Mouse (Mus musculus) midbrain, embryonic 16.5 days (tissue): Measurements from ENCODE around the gene Bag3. TPM values are rescaled to one million over a fixed set of nuclear protein-coding genes. Genes with fewer than 3 reads are reported as not detected.
A peak's percentile ranks its signal among the peaks of the same experiment; 100 is the strongest.
"Not testable (repeated sequence)": the region's sequence is repeated elsewhere in the genome, so short reads cannot be mapped to it uniquely, and the experiment has no call there.

ENCODE experiments used
- ATAC-seq: fragments of 200-750 bp; cut with Nextera tagmentation; 2 replicates; pipeline ENCODE4 v1.8.0; 2017; ENCODE audit warnings: moderate TSS enrichment
- H3K27ac ChIP-seq: fragments of 300-500 bp; sonication (generic); 2 replicates; pipeline ENCODE4 v1.5.1; 2014; ENCODE audit warnings: mild to moderate bottlenecking, low read length, mixed read lengths
- H3K27me3 ChIP-seq: fragments of 300-500 bp; sonication (generic); 2 replicates; pipeline ENCODE4 v1.6.1; 2014; ENCODE audit warnings: low read depth, low read length, mixed read lengths; ENCODE audit not compliant: control insufficient read depth, insufficient read depth
- H3K36me3 ChIP-seq: fragments of 300-500 bp; sonication (generic); 2 replicates; pipeline ENCODE4 v1.6.1; 2014; ENCODE audit warnings: mild to moderate bottlenecking, low read length, moderate library complexity, mixed read lengths; ENCODE audit not compliant: control insufficient read depth, insufficient read depth
- H3K4me1 ChIP-seq: fragments of 300-500 bp; sonication (generic); 2 replicates; pipeline ENCODE4 v1.6.1; 2014; ENCODE audit warnings: mild to moderate bottlenecking, low read length, mixed read lengths; ENCODE audit not compliant: control insufficient read depth, insufficient read depth
- H3K4me2 ChIP-seq: fragments of 300-500 bp; sonication (generic); 2 replicates; pipeline ENCODE4 v1.6.1; 2014; ENCODE audit warnings: mild to moderate bottlenecking, low read length, mixed read lengths
- H3K4me3 ChIP-seq: fragments of 300-500 bp; sonication (generic); 2 replicates; pipeline ENCODE4 v1.5.1; 2014; ENCODE audit warnings: low read depth, mild to moderate bottlenecking, low read length, moderate library complexity, mixed read lengths
- H3K9ac ChIP-seq: fragments of 300-500 bp; sonication (generic); 2 replicates; pipeline ENCODE4 v1.6.1; 2014; ENCODE audit warnings: low read depth, low read length, mixed read lengths
- H3K9me3 ChIP-seq: fragments of 300-500 bp; sonication (generic); replicated peaks from 2 replicates; pipeline ENCODE4 v1.6.1; 2014; ENCODE audit warnings: mild to moderate bottlenecking, low read length, mixed read lengths; ENCODE audit not compliant: control insufficient read depth, poor library complexity, severe bottlenecking
- WGBS: fragments of 180-500 bp; shearing (Covaris S2); extraction: QIAGEN DNeasy Blood & Tissue Kit; methylation state at CpG from one replicate; pipeline ENCODE4 v1.1.7; 2014; 5-methylcytosine and 5-hydroxymethylcytosine counted together
- polyA plus RNA-seq: library from polyadenylated mRNA; unstranded; fragments of >200 nt; fragmentation: Nextera tagmentation; extraction: Ambion mirVana; gene quantifications from 2 replicates; pipeline ENCODE4 v1.2.1, GENCODE M21; 2015

The Bag3 gene
- polyA plus RNA-seq, 1 experiment from 2014 or later: 2.8 TPM

DNA sequence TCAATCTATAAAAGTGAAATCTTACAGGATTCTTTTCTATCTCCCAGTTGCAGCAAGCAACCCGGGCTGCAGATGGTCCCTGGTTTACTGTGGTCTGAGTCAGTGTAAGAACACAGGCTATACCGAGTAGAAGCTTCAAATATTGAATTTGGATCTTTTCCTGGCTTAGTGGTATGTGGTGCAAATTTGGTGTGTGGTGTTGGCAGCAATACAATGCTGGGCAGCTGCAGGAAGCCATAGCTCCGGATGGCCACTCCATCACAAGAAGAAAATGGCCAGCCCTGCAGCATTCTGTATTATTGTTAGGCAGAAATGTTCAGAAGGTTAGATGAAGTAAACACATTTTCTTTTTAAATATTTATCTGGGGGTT, 27.7 kb downstream of the Bag3 start:
- peak; percentile 44 for ATAC-seq

DNA sequence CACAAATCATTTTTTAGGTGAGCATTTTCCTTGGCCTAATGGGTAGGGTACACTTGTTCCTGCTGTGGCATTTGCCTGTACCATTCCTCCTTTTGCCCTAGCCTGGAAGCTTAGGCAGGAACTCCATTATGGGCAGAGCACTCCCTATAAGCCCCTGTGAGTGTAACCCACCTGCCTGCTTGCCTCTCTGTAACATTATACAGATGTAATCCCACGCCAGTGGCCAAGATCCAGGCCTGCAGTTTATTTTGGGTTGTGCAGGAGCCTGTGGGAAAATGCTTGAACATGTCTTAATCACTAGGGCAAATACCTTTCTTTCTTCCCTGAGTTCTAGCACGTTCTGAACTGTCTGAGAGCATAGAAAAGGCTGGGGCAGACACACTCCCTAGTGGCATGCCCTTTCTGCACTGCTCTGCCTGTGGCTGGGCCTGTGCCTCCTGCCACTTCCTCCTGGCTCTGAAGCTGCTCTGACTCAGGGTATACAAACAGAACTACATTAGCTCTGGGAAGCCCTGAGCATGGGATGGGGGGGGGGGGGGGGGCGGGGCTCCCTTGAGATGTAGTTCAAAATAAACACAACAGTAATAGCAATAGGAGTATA, 29.8 kb downstream of the Bag3 start:
- H3K4me2 ChIP-seq: no peak overlapping the region
- no peaks in the 10 kb centered on the region for H3K27me3 ChIP-seq
- WGBS: 24% methylated on average over 3 of the region's 3 CpGs
- H3K4me1 ChIP-seq: peaks cover 30% of the 10 kb centered on the region
- no peak overlapping the region for H3K4me3 ChIP-seq
- H3K9ac ChIP-seq: no peak overlapping the region
- H3K36me3 ChIP-seq: no peaks in the 10 kb centered on the region
- H3K9me3 ChIP-seq: no peaks in the 10 kb centered on the region
- ATAC-seq: no peak
- H3K27ac ChIP-seq: no peak overlapping the region

More for the DNA sequence above, 27.7 kb downstream of the Bag3 start:
- no peaks in the 10 kb centered on the region for H3K36me3 ChIP-seq
- no peak overlapping the region for H3K9ac ChIP-seq
- no peak overlapping the region for H3K4me3 ChIP-seq
- H3K9me3 ChIP-seq: no peaks in the 10 kb centered on the region
- WGBS: 19% methylated on average over 3 of the region's 3 CpGs
- H3K4me1 ChIP-seq: peaks cover 30% of the 10 kb centered on the region
- no peak overlapping the region for H3K4me2 ChIP-seq
- no peaks in the 10 kb centered on the region for H3K27me3 ChIP-seq
- peak overlapping the region; percentile 77 for H3K27ac ChIP-seq

DNA sequence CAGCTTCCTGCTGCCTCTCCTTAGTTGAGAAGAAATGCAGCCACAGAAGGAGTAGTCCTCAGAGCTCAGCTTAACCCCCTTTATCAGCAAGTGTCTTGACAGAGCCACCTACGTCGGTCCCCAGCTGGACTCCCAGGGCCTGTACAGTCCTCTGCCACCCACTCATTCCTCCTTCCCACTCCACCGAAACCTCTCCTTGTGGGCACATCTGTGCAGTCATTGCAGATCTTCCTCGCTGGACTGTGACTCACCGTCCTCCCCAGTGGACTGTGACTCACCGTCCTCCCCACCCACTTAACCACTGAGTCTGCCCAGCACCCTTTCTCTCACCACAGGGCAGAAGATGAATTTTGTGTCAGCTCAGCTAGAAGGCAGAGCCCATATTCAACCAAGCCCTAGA, 31.1 kb downstream of the Bag3 start:
- peaks cover 23% of the 10 kb centered on the region for H3K4me1 ChIP-seq
- no peak overlapping the region for H3K4me2 ChIP-seq
- no peaks in the 10 kb centered on the region for H3K27me3 ChIP-seq
- no peak overlapping the region for H3K4me3 ChIP-seq
- no peak for ATAC-seq
- no peaks in the 10 kb centered on the region for H3K9me3 ChIP-seq
- WGBS: 86% methylated on average over 6 of the region's 6 CpGs
- H3K9ac ChIP-seq: no peak overlapping the region
- no peaks in the 10 kb centered on the region for H3K36me3 ChIP-seq
- H3K27ac ChIP-seq: no peak overlapping the region

DNA sequence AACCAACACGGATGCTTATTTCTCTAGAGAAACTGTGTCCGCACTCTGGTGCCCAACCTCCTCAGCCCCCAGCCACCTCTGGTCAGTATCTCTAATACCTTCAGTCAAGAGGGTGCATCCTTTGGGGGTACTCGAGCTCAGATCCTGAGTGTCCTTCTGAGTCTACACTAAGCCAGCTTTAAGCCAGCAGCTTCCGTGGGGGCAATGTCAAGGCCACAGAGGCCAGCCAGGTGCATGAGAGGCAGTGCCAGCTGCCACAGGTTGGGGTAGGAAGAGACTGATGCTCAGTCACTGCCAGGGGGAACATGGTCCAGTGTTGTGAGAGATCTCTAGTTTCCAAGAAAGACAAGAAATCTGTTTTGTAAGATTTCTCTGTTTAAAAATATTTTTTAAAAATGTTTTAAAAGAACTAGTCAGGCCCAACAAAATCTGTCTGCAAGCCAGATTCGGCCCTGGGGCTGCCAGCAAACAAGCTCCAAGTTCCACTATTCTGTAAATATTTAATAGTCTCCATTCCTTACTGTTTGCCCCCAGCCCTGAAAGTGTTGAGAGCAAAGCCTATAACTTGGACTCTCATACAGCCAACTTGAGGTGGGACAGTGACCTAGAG, 31.8 kb downstream of the Bag3 start:
- Histone ChIP-seq H3K9me3 (no peaks in the 10 kb centered on the region), H3K4me3 (no peak overlapping the region), H3K4me1 (peaks cover 18% of the 10 kb centered on the region), H3K27ac (no peak overlapping the region), H3K9ac (no peak overlapping the region), H3K27me3 (no peaks in the 10 kb centered on the region), H3K36me3 (no peaks in the 10 kb centered on the region), H3K4me2 (no peak overlapping the region)
- WGBS: 84% methylated on average over 5 of the region's 5 CpGs
- no peak for ATAC-seq

DNA sequence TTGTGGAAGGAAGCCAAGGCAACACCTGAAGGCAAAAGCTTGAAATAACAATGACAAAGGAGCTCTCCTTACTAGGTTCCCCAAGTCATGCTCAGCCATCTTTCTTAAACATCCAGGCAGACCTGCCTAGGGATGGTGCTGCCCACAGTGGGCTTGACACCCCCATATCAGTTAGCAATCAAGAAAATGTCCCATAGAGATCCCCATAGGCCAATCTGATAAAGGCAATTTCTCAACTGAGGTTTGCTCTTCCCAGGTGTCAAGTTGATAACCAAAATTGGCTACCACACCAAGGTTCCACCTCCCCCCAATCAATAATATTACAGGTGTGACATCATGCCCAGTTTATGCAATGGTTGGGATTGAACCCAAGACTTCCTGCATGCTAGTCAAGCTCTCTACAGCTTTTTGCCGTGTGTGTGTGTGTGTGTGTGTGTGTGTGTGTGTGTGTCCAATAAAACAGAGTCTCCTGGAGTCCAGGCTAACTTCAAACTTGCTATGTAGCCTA, 33.6 kb downstream of the Bag3 start:
- no peaks in the 10 kb centered on the region for H3K27me3 ChIP-seq
- H3K4me1 ChIP-seq: 0 out of 2 replicates have a peak, but pooled peaks cover 2% of the 10 kb centered on the region
- no peak overlapping the region for H3K4me3 ChIP-seq
- H3K36me3 ChIP-seq: no peaks in the 10 kb centered on the region
- no peak overlapping the region for H3K4me2 ChIP-seq
- no peak overlapping the region for H3K9ac ChIP-seq
- H3K9me3 ChIP-seq: no peaks in the 10 kb centered on the region
- ATAC-seq: no peak
- WGBS: 72% methylated on average over 1 of the region's 1 CpGs
- no peak overlapping the region for H3K27ac ChIP-seq

DNA sequence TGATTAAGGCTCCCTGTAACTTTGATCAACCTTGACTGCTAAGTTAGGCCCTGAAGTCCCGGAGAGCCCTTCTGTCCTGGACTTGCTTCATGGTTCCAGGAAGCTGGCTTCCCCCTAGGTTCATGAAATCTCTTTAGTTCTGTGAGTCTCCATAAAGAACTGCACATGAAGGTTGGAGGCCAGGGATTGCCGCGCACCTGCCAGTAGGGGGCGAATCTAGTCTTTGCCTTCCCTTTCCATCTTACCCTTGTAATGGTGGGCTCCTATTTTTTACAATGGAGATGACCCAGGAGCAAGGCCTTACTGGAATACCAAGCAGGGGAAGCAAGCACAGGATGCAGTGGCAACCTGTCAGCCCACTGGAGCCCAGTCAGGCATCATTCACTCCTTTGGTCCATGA, 40.0 kb downstream of the Bag3 start:
- Histone ChIP-seq H3K36me3 (no peaks in the 10 kb centered on the region), H3K4me2 (no peak overlapping the region), H3K4me3 (no peak overlapping the region), H3K9ac (no peak overlapping the region), H3K27ac (no peak overlapping the region), H3K4me1 (no peaks in the 10 kb centered on the region), H3K9me3 (no peaks in the 10 kb centered on the region), H3K27me3 (no peaks in the 10 kb centered on the region)
- WGBS: 43% methylated on average over 4 of the region's 4 CpGs
- ATAC-seq: no peak

DNA sequence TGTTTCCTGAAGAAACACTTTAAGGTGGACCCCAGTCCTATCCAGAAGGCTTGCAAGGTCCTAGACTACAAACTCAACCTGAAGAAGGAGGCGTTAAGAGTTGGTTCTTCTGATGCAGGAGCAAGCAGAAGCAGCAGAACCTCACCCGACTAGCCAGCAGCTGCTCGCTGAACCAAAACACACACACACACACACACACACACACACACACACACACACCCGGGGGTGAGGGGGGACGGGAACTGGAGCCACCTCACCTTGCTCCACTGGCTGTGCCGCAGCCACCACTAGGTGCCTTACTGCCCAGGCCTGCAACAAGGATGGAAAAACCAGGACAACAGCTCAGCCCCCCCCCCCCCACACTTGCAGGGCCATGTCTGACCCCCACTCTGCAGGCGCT, 42.9 kb downstream of the Bag3 start:
- no peaks in the 10 kb centered on the region for H3K36me3 ChIP-seq
- no peak overlapping the region for H3K9ac ChIP-seq
- no peak for ATAC-seq
- no peaks in the 10 kb centered on the region for H3K27me3 ChIP-seq
- no peak overlapping the region for H3K27ac ChIP-seq
- H3K9me3 ChIP-seq: no peaks in the 10 kb centered on the region
- H3K4me1 ChIP-seq: no peaks in the 10 kb centered on the region
- no peak overlapping the region for H3K4me3 ChIP-seq
- whole genome bisulfite sequencing: 78% methylated on average over 6 of the region's 7 CpGs
- H3K4me2 ChIP-seq: no peak overlapping the region

DNA sequence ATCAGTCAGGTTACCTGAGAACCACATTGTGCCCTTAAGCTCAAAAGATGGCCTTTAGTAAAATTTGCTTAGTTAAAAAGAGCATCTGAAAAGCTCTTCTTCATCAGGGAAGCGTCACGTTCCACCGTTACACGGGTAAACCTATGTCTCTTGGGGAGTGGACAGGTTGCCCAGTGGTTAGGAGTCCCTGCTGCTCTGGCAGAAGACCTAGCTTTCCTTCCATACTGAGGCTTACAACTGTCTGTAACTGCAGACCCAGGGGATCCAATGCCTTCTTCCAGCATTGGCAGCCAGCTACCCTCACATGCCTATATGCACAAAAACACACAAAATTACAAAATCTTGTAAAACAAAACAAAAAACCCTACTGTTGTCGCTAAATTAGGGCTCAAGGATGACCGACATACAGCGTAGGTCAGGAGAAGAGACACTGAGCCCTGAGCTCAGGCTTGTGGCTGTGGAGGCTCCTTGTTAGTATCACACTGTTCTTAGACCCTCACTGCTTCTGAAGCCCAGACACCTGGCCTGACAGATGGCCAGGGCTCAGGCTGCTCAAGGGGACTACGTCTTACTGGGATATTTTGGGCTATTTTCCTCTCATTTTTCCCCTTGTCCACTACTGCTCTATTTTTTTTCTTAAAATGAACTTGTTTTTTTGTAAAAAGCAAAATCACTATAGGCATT, 44.3 kb downstream of the Bag3 start:
- WGBS: 85% methylated on average over 8 of the region's 8 CpGs
- no peak overlapping the region for H3K27ac ChIP-seq
- no peaks in the 10 kb centered on the region for H3K36me3 ChIP-seq
- H3K4me1 ChIP-seq: no peaks in the 10 kb centered on the region
- ATAC-seq: no peak
- H3K9ac ChIP-seq: no peak overlapping the region
- H3K4me2 ChIP-seq: no peak overlapping the region
- H3K27me3 ChIP-seq: no peaks in the 10 kb centered on the region
- no peaks in the 10 kb centered on the region for H3K9me3 ChIP-seq
- H3K4me3 ChIP-seq: no peak overlapping the region

DNA sequence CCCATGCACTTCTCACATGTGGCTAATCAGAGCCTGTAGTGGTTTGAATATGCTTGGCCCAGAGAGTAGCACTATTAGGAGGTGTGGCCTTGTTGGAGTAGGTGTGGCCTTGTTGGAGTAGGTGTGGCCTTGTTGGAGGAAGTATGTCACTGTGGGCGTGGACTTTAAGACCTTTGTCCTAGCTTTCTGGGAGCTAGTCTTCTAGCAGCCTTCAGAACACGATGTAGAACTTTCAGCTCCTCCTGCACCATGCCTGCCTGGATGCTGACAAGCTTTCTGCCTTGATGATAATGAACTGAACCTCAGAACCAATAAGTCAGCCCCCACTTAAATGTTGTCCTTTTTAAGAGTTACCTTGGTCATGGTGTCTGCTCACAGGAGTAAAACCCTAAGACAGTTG, 46.0 kb downstream of the Bag3 start:
- not testable (repeated sequence) for H3K27me3 ChIP-seq, H3K4me1 ChIP-seq, H3K9ac ChIP-seq, H3K36me3 ChIP-seq, H3K4me3 ChIP-seq, H3K27ac ChIP-seq, H3K4me2 ChIP-seq, ATAC-seq, H3K9me3 ChIP-seq
- WGBS: 89% methylated on average over 2 of the region's 2 CpGs
